Mouse (Mus musculus) liver, adult 2 months (tissue): ENCODE data around the gene Apol6. TPM values are rescaled to one million over a fixed set of nuclear protein-coding genes. Genes with fewer than 3 reads are reported as not detected.

ENCODE experiments used
- DNase-seq: peaks from one replicate; pipeline ENCODE4 v3.0.0-alpha.2; 2011; ENCODE audit warnings: low read depth, low spot score; ENCODE audit errors: extremely low read depth
- H3K27ac ChIP-seq: fragments of 200-500 bp; replicated peaks from 2 replicates; pipeline ENCODE4 v1.5.1; 2012; ENCODE audit warnings: low read depth, mild to moderate bottlenecking, control low read depth, inconsistent platforms, low read length; ENCODE audit not compliant: insufficient read depth
- H3K27me3 ChIP-seq: fragments of 200-500 bp; 2 replicates; pipeline ENCODE4 v1.6.1; 2012; ENCODE audit warnings: mild to moderate bottlenecking, moderate library complexity, low read length, inconsistent platforms; ENCODE audit not compliant: control insufficient read depth, insufficient read depth
- H3K36me3 ChIP-seq: fragments of 200-500 bp; 2 replicates; pipeline ENCODE4 v1.6.1; 2012; ENCODE audit warnings: low read length, inconsistent platforms; ENCODE audit not compliant: control insufficient read depth, insufficient read depth
- H3K4me1 ChIP-seq: fragments of 200-500 bp; 2 replicates; pipeline ENCODE4 v1.6.1; 2011; ENCODE audit warnings: low read length; ENCODE audit not compliant: control insufficient read depth, insufficient read depth
- H3K4me3 ChIP-seq: fragments of 200-500 bp; 2 replicates; pipeline ENCODE4 v1.5.1; 2011; ENCODE audit warnings: low read depth, mild to moderate bottlenecking, control low read depth, low read length, moderate library complexity; ENCODE audit not compliant: insufficient read depth
- H3K79me2 ChIP-seq: fragments of 200-500 bp; 2 replicates; pipeline ENCODE4 v1.6.1; 2012; ENCODE audit warnings: inconsistent platforms, mild to moderate bottlenecking, low read length, moderate library complexity; ENCODE audit not compliant: control insufficient read depth, insufficient read depth
- H3K9ac ChIP-seq: fragments of 200-500 bp; 2 replicates; pipeline ENCODE4 v1.6.1; 2012; ENCODE audit warnings: low read depth, mild to moderate bottlenecking, control low read depth, inconsistent platforms, low read length
- CTCF ChIP-seq: fragments of 200-500 bp; IDR thresholded peaks from 2 replicates; pipeline ENCODE4 v1.5.1; 2011; ENCODE audit warnings: low read depth, low read length, control low read depth
- POLR2A ChIP-seq: fragments of 200-500 bp; IDR thresholded peaks from 2 replicates; pipeline ENCODE4 v1.6.1; 2011; ENCODE audit warnings: low read length, control low read depth; ENCODE audit not compliant: insufficient read depth; ENCODE audit errors: extremely low read depth
- WGBS: fragments of 180-500 bp; shearing (Covaris S2); methylation state at CpG from one replicate; pipeline ENCODE4 v1.1.7; 2018; 5-methylcytosine and 5-hydroxymethylcytosine counted together
- polyA plus RNA-seq: library from polyadenylated mRNA; depleted of rRNA; stranded (reverse); fragments of >200 nt; gene quantifications from 2 replicates; pipeline ENCODE4 v1.2.3, GENCODE M21; 2012; rRNA removed
- total RNA-seq: library from RNA; depleted of rRNA; stranded (reverse); fragments of >200 nt; gene quantifications from 2 replicates; pipeline ENCODE4 v1.2.3, GENCODE M21; 2014; rRNA removed

Gene Apol6
- total and polyA plus RNA-seq, 2 experiments: 0.37 TPM; not detected in 1

DNA sequence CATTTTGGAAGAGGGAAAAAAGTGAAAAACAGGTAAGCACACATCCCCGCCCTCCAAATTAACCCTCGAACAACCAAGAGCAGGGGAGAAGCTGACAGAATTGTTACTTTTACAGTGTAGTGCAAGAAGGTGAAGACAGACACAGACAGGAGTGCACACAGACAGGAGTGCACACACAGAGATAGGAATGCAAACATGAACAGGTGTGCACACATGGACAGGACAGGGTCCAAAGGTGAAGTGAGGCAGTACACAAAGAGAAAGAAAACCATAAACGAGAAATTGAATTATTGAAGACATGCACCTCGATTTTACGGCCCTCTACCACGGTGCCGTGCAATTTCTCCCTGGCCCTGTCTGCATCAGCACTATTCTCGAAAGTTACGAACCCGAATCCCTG, 60.7 kb downstream of the Apol6 start:
- no peak for TF ChIP-seq POLR2A
- no peak for TF ChIP-seq CTCF
- Histone ChIP-seq H3K79me2 (peaks cover 5% of the 10 kb centered on the region; the same call in 1 of the 2 replicates), H3K27ac (no peak overlapping the region), H3K4me1 (peaks cover 9% of the 10 kb centered on the region), H3K36me3 (peaks cover 12% of the 10 kb centered on the region; the same call in 1 of the 2 replicates), H3K9ac (no peak overlapping the region), H3K4me3 (no peak overlapping the region), H3K27me3 (no peaks in the 10 kb centered on the region)
- 44% methylated on average over 10 of the region's 10 CpGs for WGBS
- peak; percentile 67 for DNase-seq

Other genes starting within 250 kb of the Apol6 start
- gene Zfp251, start 173.3 kb upstream of the Apol6 start, total RNA-seq: 2.0 and 2.4 TPM in 2 replicates
- gene Zfp251, start 173.3 kb upstream of the Apol6 start, polyA plus RNA-seq: 1.8 and 2.0 TPM in 2 replicates
- 2.0 and 2.1 TPM in 2 replicates for gene Zfp7, start 165.5 kb upstream of the Apol6 start, total RNA-seq
- 0.44 and 1.5 TPM in 2 replicates for gene Zfp7, start 165.5 kb upstream of the Apol6 start, polyA plus RNA-seq
- gene Gm49527, start 165.4 kb upstream of the Apol6 start, total RNA-seq: 0.28 TPM in 1 of 2 replicates, not detected in the other
- not detected in 2 replicates for gene Gm49527, start 165.4 kb upstream of the Apol6 start, polyA plus RNA-seq
- 0.81 and 0.83 TPM in 2 replicates for gene Zfp647, start 119.3 kb upstream of the Apol6 start, total RNA-seq
- gene Zfp647, start 119.3 kb upstream of the Apol6 start, polyA plus RNA-seq: 0.76 and 0.83 TPM in 2 replicates
- 5.2 and 5.5 TPM in 2 replicates for gene 1110038F14Rik, start 96.2 kb upstream of the Apol6 start, total RNA-seq
- gene 1110038F14Rik, start 96.2 kb upstream of the Apol6 start, polyA plus RNA-seq: 5.2 and 5.3 TPM in 2 replicates
- 0.54 and 7.1 TPM in 2 replicates for gene Mb, start 5.9 kb downstream of the Apol6 start, total RNA-seq
- gene Mb, start 5.9 kb downstream of the Apol6 start, polyA plus RNA-seq: 0.39 TPM in 1 of 2 replicates, not detected in the other